1 mouse cellular context compared by ENCODE assay signal in the genomic region with DNA sequence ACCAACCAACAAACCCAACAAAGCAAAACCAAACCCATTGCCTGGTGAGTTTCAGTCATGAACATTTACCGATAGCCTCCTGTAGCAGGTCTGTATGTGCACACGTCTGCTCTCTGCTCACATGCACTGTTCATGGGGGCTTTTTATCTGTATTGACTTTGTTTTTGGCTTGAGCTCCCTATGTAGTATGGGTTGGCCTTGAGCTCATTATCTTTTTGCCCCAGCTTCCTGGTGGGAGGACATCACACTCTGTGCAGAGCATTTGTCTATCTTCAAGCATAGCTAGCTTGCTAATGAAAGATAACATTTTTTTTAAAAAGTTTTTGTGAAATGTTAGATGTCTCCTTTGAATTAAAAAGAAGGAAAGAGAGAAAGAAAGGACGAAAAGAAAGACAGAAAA.
A peak's percentile ranks its signal among the peaks of the same experiment; 100 is the strongest.
TF ChIP-seq lines count a peak whose summit lies in the region.

No protein-coding gene starts in this region.

TF ChIP-seq in MEL, 35 proteins besides CTCF, POLR2A, EP300 and RAD21 (continued from another document):
- no peak for TF ChIP-seq UBTF (IDR thresholded peaks at IDR 0.05; ENCODE audit: borderline replicate concordance, insufficient read depth, low read depth, low read length)
- peak; percentile 72; the same call in 1 of the 2 replicates for TF ChIP-seq POLR2AphosphoS2 (IDR thresholded peaks at IDR 0.05; ENCODE audit: low read length)
- TF ChIP-seq E2F4 (IDR thresholded peaks at IDR 0.05; ENCODE audit: borderline replicate concordance, low read depth, low read length), result no peak
